Mouse (Mus musculus) T-helper 2 cell (primary cell): ENCODE data around the gene U90926.

Experiments
- in situ Hi-C: fragments of 300-600 bp; cut with MboI, MseI; formaldehyde crosslinking; loops from one replicate; pipeline ENCODE4 v1.15.1; 2025; ENCODE audit warnings: high pct_unique_total_duplicates

Gene U90926

GRCm38 (mm10) chr5:92215308-92215707, at the start of gene U90926:
U90926 (minus strand) TSS chr5:92215408.
- in situ Hi-C loops = no loop called here

DNA sequence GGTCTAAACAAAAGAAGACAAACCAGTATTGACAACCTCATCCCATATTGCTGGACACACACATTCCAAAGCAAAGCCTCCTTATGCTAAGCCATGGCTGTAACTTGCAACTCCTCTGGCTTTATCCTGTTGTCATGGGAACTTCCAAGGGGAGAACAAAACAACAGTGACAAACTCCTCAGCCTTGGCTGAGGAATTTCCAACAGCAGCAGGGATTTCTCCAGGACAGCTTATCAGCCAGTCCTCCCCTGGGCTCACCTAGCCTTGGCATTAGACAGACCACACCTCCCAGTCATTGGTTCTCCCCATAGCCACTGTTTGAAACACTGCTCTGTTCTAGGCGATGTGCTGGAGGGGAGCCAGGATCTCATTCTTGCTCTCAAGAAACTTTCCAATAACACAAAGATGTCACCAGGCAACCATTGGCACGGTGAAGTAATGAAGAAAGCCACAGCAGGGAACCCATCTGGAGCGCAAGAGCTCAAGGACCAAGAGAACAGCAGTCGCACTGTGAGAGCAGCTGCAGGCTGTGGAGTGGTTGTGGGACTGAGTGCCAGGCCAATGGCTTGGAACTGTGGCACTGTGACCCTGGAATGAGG, 48.7 kb upstream of the U90926 start:
- in situ Hi-C loops = no loop called here

DNA sequence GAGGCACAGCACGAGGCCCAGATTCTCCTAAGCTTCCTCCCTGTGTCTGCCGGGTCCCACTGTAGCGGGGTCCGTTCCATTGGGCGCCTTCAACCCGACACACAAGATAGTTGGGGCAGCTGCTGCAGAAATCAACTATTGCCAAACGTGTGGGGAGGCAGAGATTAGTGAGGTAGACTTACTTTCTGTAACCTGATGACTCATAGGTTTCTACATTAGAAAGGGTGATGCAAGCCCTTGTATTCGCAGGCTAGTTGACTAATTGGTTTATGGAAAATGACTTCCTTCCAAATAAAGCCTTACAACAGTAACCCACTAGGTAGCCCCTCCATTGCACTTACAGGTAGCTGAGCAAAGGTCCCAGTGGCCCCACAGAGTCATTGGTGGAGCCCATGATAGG, 47.4 kb upstream of the U90926 start:
- in situ Hi-C loops = no loop called here

- in situ Hi-C loops = no loop called here
Measured at GRCm38 (mm10) chr5:92256218-92256617, 41.0 kb upstream of the U90926 start, which contains the start of gene Ppef2. Ppef2 (minus strand) TSS chr5:92256278.

GRCm38 (mm10) chr5:92254476-92254875, 39.3 kb upstream of the U90926 start:
- in situ Hi-C loops = no loop called here

DNA sequence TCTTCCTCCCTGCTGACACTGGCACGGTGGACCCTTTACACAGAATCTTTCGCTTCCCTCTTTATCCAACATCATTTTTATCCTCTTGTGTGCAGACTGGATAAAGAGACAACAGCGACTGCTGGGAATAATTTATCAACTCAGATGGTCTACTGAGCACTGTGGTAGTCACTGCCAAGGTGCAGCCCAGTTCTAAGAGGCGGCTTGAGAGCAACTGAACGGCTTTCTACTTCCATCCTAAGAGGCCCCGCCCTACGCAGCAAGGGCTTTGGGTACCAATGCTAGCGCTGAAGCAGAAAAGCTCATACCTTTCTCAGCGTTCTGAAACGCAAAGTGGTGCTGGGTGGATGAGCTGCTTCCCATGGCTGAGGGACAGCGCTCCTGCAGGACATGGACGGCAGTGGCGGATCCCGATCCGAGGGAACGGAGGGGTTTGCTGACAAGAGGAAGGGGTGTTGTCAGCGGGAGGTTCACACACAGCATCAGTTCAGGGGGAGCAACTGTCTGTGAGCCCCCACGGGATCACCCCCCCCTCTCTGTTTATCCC, 37.7 kb upstream of the U90926 start:
- in situ Hi-C loops = no loop called here

GRCm38 (mm10) chr5:92252031-92252430, 36.8 kb upstream of the U90926 start:
- in situ Hi-C loops = no loop called here

- in situ Hi-C loops = loop anchor here (10.0 kb wide), 1 partner anchor 544 kb away; no protein-coding TSS in a partner anchor
Measured at GRCm38 (mm10) chr5:92248614-92249013, 33.4 kb upstream of the U90926 start.

GRCm38 (mm10) chr5:92245483-92245882, 30.3 kb upstream of the U90926 start:
- in situ Hi-C loops = loop anchor here (10.0 kb wide), 1 partner anchor 541 kb away; no protein-coding TSS in a partner anchor

DNA sequence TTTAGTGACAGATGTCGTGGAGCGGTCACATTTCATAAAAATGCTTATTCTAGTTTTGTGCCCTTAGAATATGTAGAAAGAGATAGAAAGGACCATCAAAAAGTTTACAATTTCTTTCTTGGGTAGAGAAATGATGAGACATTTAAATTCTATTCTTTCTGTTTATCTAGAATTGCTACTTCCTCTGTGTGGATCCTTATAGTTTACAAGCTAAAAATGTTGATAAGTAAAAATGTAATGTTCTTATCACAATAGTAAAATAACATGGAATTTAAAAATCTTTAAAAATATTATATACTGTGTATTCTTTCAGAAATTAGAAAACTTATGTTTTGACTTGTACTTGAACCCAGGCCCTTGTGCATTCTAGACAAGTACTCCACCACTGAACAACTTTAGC, 29.7 kb upstream of the U90926 start:
- in situ Hi-C loops = loop anchor here (10.0 kb wide), 1 partner anchor 540 kb away; no protein-coding TSS in a partner anchor

- in situ Hi-C loops = loop anchor here (10.0 kb wide), 1 partner anchor 536 kb away; no protein-coding TSS in a partner anchor
Measured at GRCm38 (mm10) chr5:92240769-92241168, 25.6 kb upstream of the U90926 start.

GRCm38 (mm10) chr5:92239333-92240232, 24.4 kb upstream of the U90926 start:
- in situ Hi-C loops = loop anchor here (10.0 kb wide), 1 partner anchor 535 kb away; no protein-coding TSS in a partner anchor

GRCm38 (mm10) chr5:92234939-92235557, 19.8 kb upstream of the U90926 start:
- in situ Hi-C loops = no loop called here

DNA sequence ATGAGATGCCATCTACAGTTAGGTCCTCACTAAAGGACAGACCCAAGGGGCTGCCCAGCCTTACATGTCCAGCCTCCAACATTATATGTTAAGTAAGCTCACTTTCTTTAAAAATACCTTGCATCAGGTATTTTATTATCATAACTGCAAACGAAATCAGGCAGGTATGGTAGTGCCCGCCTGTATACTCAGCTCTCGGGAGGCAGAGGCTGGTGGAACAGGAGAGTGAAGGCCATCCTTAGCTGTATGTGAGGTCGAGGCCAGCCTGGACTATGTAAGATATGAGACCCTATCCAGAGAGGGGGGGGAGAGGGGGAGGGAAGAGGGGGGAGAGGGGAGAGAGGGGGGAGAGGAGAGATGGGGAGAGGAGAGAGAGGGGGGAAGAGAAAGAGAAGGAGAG, 18.2 kb upstream of the U90926 start:
- in situ Hi-C loops = no loop called here

DNA sequence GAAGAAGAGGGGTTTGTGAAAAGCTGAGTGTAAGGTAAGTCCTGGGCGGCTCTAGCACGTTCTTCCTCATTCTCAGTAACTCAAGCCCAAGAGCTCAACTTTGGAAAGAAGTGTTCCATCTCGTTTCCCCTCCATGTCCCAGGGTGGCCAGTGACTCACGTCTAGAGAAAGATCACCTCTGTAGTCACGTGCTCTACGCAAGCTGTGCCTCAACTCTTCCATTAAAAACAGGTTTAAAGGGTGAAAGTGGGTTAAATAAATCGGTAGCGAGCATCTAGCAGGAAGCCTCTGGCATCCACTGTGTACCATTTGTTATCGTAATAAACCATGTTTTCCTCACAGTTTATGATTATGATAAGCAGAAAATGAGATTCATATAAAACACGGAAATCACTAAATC, 16.6 kb upstream of the U90926 start:
- in situ Hi-C loops = no loop called here

GRCm38 (mm10) chr5:92230306-92230705, 15.1 kb upstream of the U90926 start:
- in situ Hi-C loops = no loop called here

- in situ Hi-C loops = no loop called here
Measured at GRCm38 (mm10) chr5:92229514-92229913, 14.3 kb upstream of the U90926 start.

DNA sequence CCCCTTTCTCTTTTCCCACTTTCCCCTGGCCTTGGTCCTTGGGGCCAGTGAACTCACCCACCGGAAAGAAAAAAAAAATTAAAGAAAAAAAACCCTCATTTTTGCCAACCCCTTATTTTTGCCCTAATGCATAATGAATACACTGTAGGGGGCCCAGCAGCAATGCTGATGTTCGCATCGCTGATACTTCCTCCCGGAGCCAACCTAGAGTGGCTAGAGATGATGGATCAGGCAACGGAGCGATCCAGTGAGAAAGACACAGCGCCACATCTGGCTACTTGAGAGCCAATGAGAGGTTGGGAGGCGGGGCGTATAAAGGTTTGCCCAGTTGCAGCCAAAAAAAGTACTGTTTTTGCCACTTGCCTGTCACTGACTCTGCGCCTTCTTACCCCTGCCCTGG, 13.6 kb upstream of the U90926 start:
- in situ Hi-C loops = no loop called here

DNA sequence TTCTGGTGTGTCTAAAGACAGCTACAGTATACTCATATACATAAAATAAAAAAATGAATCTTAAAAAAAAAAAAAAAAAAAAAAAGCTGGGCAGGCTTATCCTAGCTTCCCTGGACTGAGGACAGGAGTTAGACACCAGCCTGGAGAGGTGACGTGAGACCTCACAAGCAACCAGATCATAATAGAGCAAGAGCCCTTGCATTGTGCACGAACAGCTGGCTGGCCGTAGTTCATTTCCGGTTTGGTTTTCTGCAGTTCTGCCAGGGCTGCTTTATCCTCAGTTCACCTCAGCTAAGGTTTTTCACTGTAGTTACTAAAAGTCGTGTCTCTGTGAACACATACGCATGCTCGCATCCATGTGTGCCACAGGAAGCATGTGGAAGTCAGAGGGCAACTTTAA, 12.6 kb upstream of the U90926 start:
- in situ Hi-C loops = no loop called here

DNA sequence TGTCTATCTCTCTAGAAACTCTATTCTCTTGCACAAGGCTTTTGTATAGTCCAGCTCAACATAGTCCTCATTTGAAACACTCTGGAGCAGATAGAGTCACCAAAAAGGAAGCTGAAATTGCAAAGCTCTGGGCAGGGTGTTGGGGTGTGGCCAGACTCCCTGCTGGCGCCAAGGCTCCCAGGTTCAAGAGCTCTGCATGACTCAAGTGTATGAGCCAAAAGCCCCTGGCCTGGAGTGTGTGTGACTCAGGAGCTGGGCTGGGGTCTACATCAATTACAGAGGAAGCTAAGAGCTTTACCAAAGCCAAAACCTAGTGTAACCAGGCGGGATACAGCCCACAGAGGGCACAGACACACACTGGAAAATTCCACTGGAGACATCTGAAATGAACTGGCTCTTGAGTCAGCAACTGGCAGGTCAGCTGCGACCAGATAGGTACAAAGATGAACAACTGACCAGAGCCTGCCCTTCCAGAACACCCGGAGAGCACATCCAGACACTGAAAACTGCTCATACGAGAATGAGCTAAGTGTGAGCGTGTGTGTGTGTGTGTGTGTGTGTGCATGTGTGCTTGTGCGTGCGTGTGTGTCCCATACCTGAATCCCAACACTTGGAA, 5.2 kb upstream of the U90926 start:
- in situ Hi-C loops = no loop called here

GRCm38 (mm10) chr5:92219826-92220225, 4.6 kb upstream of the U90926 start:
- in situ Hi-C loops = no loop called here
